Mouse (Mus musculus): ENCODE data around the gene Bcam.

Gene Bcam

GRCm38 (mm10) chr7:19726541-19726940, 44.3 kb downstream of the Bcam start:
- WGBS = 93% methylated on average over 4 of the region's 4 CpGs

GRCm38 (mm10) chr7:19724167-19724566, 46.6 kb downstream of the Bcam start:
- WGBS = 95% methylated on average over 12 of the region's 12 CpGs

- WGBS = 79% methylated on average over 6 of the region's 6 CpGs
Measured at GRCm38 (mm10) chr7:19722754-19723195, 48.0 kb downstream of the Bcam start.

- 94% methylated on average over 4 of the region's 4 CpGs for WGBS
Measured at GRCm38 (mm10) chr7:19719200-19719599, 51.6 kb downstream of the Bcam start.

GRCm38 (mm10) chr7:19718297-19718952, 52.4 kb downstream of the Bcam start:
- 87% methylated on average over 5 of the region's 5 CpGs for WGBS

GRCm38 (mm10) chr7:19717346-19717745, 53.5 kb downstream of the Bcam start:
- WGBS = 91% methylated on average over 4 of the region's 4 CpGs

- 96% methylated on average over 2 of the region's 2 CpGs for WGBS
Measured at GRCm38 (mm10) chr7:19716822-19717221, 54.0 kb downstream of the Bcam start.

GRCm38 (mm10) chr7:19716055-19716682, 54.6 kb downstream of the Bcam start:
- WGBS = 2% methylated on average over 18 of the region's 18 CpGs

GRCm38 (mm10) chr7:19715239-19716054, 55.4 kb downstream of the Bcam start, which contains the start of gene Tomm40:
TSS of gene Tomm40 (minus strand) at chr7:19715438.
- under 1% methylated on average over 59 of the region's 59 CpGs for WGBS

- under 1% methylated on average over 39 of the region's 39 CpGs for WGBS
Measured at GRCm38 (mm10) chr7:19714836-19715235, 56.0 kb downstream of the Bcam start.

GRCm38 (mm10) chr7:19713598-19713997, 57.2 kb downstream of the Bcam start:
- 88% methylated on average over 9 of the region's 9 CpGs for WGBS

GRCm38 (mm10) chr7:19713196-19713595, 57.6 kb downstream of the Bcam start:
- WGBS = 43% methylated on average over 4 of the region's 4 CpGs

- 35% methylated on average over 4 of the region's 4 CpGs for WGBS
Measured at GRCm38 (mm10) chr7:19712414-19712813, 58.4 kb downstream of the Bcam start.

GRCm38 (mm10) chr7:19710650-19711049, 60.2 kb downstream of the Bcam start:
- 92% methylated on average over 10 of the region's 10 CpGs for WGBS
